Mouse (Mus musculus) erythroblast, embryonic 14.5 days (primary cell): ENCODE measurements around the gene Cdh12. TPM values are rescaled to one million over a fixed set of nuclear protein-coding genes. Genes with fewer than 3 reads are reported as not detected.

Source experiments
- H3K27me3 ChIP-seq: 2 replicates; pipeline ENCODE4 v1.6.1; 2012; ENCODE audit warnings: inconsistent platforms; ENCODE audit not compliant: control insufficient read depth
- H3K36me3 ChIP-seq: 2 replicates; pipeline ENCODE4 v1.6.1; 2012; ENCODE audit warnings: mild to moderate bottlenecking, inconsistent platforms; ENCODE audit not compliant: control insufficient read depth
- H3K4me1 ChIP-seq: 2 replicates; pipeline ENCODE4 v1.6.1; 2012; ENCODE audit warnings: inconsistent platforms; ENCODE audit not compliant: control insufficient read depth
- H3K4me3 ChIP-seq: replicated peaks from 2 replicates; pipeline ENCODE3; 2012; ENCODE audit warnings: moderate library complexity, mild to moderate bottlenecking, inconsistent platforms
- H3K9me3 ChIP-seq: 2 replicates; pipeline ENCODE4 v1.6.1; 2012; ENCODE audit warnings: low read length, inconsistent platforms, mixed read lengths; ENCODE audit not compliant: control insufficient read depth
- GATA1 ChIP-seq: IDR thresholded peaks from 2 replicates; pipeline ENCODE4 v1.6.1; 2012; ENCODE audit warnings: low read length, inconsistent platforms, mixed read lengths
- TAL1 ChIP-seq: IDR thresholded peaks from 3 replicates; pipeline ENCODE4 v1.6.1; 2012; ENCODE audit warnings: low read length, inconsistent platforms, mixed read lengths
- polyA plus RNA-seq: library from polyadenylated mRNA; stranded (reverse); fragments of >175 nt; gene quantifications from 2 replicates; pipeline ENCODE4 v1.2.3, GENCODE M21; 2012

Cdh12 gene
- polyA plus RNA-seq, 1 experiment, result not detected

- Histone ChIP-seq H3K9me3 (no peaks in the 10 kb centered on the region), H3K4me3 (no peak overlapping the region), H3K36me3 (no peaks in the 10 kb centered on the region), H3K4me1 (no peaks in the 10 kb centered on the region), H3K27me3 (no peaks in the 10 kb centered on the region)
- no peak for TF ChIP-seq TAL1
- no peak for TF ChIP-seq GATA1
Measured at GRCm38 (mm10) chr15:21261318-21261717, 812.3 kb downstream of the Cdh12 start.

GRCm38 (mm10) chr15:21269856-21270255 lies 820.8 kb downstream of the Cdh12 start:
- H3K9me3 ChIP-seq, result no peaks in the 10 kb centered on the region
- H3K4me1 ChIP-seq, result no peaks in the 10 kb centered on the region
- no peaks in the 10 kb centered on the region for H3K27me3 ChIP-seq
- no peaks in the 10 kb centered on the region for H3K36me3 ChIP-seq
- no peak for TF ChIP-seq GATA1
- no peak for TF ChIP-seq TAL1
- H3K4me3 ChIP-seq, result no peak overlapping the region

GRCm38 (mm10) chr15:21297051-21297450 lies 848.0 kb downstream of the Cdh12 start:
- Histone ChIP-seq H3K4me3 (no peak overlapping the region), H3K27me3 (no peaks in the 10 kb centered on the region), H3K4me1 (no peaks in the 10 kb centered on the region), H3K36me3 (no peaks in the 10 kb centered on the region), H3K9me3 (no peaks in the 10 kb centered on the region)
- no peak for TF ChIP-seq GATA1
- no peak for TF ChIP-seq TAL1

GRCm38 (mm10) chr15:21315457-21315856 lies 866.4 kb downstream of the Cdh12 start:
- Histone ChIP-seq H3K9me3 (no peaks in the 10 kb centered on the region; the same call in 1 of the 2 replicates), H3K36me3 (no peaks in the 10 kb centered on the region), H3K4me1 (no peaks in the 10 kb centered on the region), H3K4me3 (no peak overlapping the region), H3K27me3 (no peaks in the 10 kb centered on the region)
- TF ChIP-seq GATA1 (no peak), TAL1 (no peak)

GRCm38 (mm10) chr15:21343853-21344252 lies 894.8 kb downstream of the Cdh12 start:
- TF ChIP-seq TAL1 (no peak), GATA1 (no peak)
- H3K9me3 ChIP-seq, result no peaks in the 10 kb centered on the region
- no peaks in the 10 kb centered on the region for H3K36me3 ChIP-seq
- no peaks in the 10 kb centered on the region for H3K4me1 ChIP-seq
- H3K4me3 ChIP-seq, result no peak overlapping the region
- no peaks in the 10 kb centered on the region for H3K27me3 ChIP-seq

- Histone ChIP-seq H3K4me1 (no peaks in the 10 kb centered on the region), H3K36me3 (no peaks in the 10 kb centered on the region), H3K9me3 (no peaks in the 10 kb centered on the region), H3K27me3 (no peaks in the 10 kb centered on the region), H3K4me3 (no peak overlapping the region)
- TF ChIP-seq GATA1 (no peak), TAL1 (no peak)
Measured at GRCm38 (mm10) chr15:21344323-21344722, 895.3 kb downstream of the Cdh12 start.

- Histone ChIP-seq H3K4me3 (no peak overlapping the region), H3K27me3 (no peaks in the 10 kb centered on the region), H3K9me3 (no peaks in the 10 kb centered on the region), H3K4me1 (no peaks in the 10 kb centered on the region), H3K36me3 (no peaks in the 10 kb centered on the region)
- TF ChIP-seq GATA1, result no peak
- no peak for TF ChIP-seq TAL1
Measured at GRCm38 (mm10) chr15:21344749-21345148, 895.7 kb downstream of the Cdh12 start.

GRCm38 (mm10) chr15:21355356-21356101 lies 906.5 kb downstream of the Cdh12 start:
- Histone ChIP-seq H3K27me3 (no peaks in the 10 kb centered on the region), H3K9me3 (no peaks in the 10 kb centered on the region), H3K36me3 (no peaks in the 10 kb centered on the region), H3K4me1 (no peaks in the 10 kb centered on the region), H3K4me3 (no peak overlapping the region)
- TF ChIP-seq TAL1, result no peak
- TF ChIP-seq GATA1, result no peak

- H3K4me3 ChIP-seq, result no peak overlapping the region
- no peaks in the 10 kb centered on the region for H3K27me3 ChIP-seq
- H3K9me3 ChIP-seq, result no peaks in the 10 kb centered on the region
- no peaks in the 10 kb centered on the region for H3K4me1 ChIP-seq
- TF ChIP-seq GATA1 (no peak), TAL1 (no peak)
- no peaks in the 10 kb centered on the region for H3K36me3 ChIP-seq
Measured at GRCm38 (mm10) chr15:21366366-21366765, 917.3 kb downstream of the Cdh12 start.
